Mouse (Mus musculus) adrenal gland, postnatal 25 days (tissue): ENCODE data around the gene Ccdc114. TPM values are rescaled to one million over a fixed set of nuclear protein-coding genes. Genes with fewer than 3 reads are reported as not detected.

ENCODE experiments used
- DNase-seq: peaks from one replicate; pipeline ENCODE4 v3.0.0; 2021; ENCODE audit warnings: mixed read lengths
- total RNA-seq: library from RNA; stranded (reverse); gene quantifications from 2 replicates; pipeline ENCODE4 v1.2.3, GENCODE M21; 2021

Gene Ccdc114
- total RNA-seq, 1 experiment from 2014 or later: 27.9 TPM

DNA sequence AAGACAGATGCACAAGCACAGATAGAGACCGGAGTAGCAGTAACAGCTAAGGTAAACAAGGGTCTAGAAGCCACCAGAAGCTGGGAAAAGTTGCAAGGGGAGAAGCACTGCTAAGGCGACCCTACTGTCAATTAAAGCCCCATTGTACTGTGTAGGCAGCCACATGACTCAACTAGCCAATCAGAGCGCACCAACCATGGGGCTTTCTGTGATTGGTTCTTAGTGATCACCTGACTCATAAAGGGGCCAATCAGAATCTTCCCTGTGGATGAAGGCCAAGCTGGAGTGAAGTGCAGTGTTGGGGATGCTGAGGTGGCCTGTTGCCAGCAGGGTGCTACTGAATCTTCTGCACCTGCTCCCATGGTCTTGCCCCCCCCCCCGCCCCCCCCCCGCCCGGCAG, 63.0 kb downstream of the Ccdc114 start:
- no peak for DNase-seq

GRCm38 (mm10) chr7:45988344-45988743, 64.5 kb downstream of the Ccdc114 start:
- DNase-seq: no peak

GRCm38 (mm10) chr7:45992470-45992869, 68.6 kb downstream of the Ccdc114 start:
- DNase-seq: no peak

Other genes with a start within 250 kb of the Ccdc114 start
- gene Ntn5, start 240.1 kb upstream of the Ccdc114 start, total RNA-seq: not detected in 2 replicates
- gene Sec1, start 229.7 kb upstream of the Ccdc114 start, total RNA-seq: 0.39 TPM in 1 of 2 replicates, not detected in the other
- gene Car11, start 224.2 kb upstream of the Ccdc114 start, total RNA-seq: 15.7 and 15.8 TPM in 2 replicates
- 282 and 444 TPM in 2 replicates for gene Dbp, start 219.0 kb upstream of the Ccdc114 start, total RNA-seq
- gene Rpl18, start 208.6 kb upstream of the Ccdc114 start, total RNA-seq: 964 and 1,249 TPM in 2 replicates
- 38.2 and 42.0 TPM in 2 replicates for gene Sphk2, start 206.1 kb upstream of the Ccdc114 start, total RNA-seq
- gene Fam83e, start 202.9 kb upstream of the Ccdc114 start, total RNA-seq: 0.30 and 0.76 TPM in 2 replicates
- not detected in 2 replicates for gene Spaca4, start 198.3 kb upstream of the Ccdc114 start, total RNA-seq
- 10.0 and 14.8 TPM in 2 replicates for gene Lmtk3, start 140.3 kb upstream of the Ccdc114 start, total RNA-seq
- gene Sult2b1, start 139.4 kb upstream of the Ccdc114 start, total RNA-seq: 0.90 and 1.1 TPM in 2 replicates
- gene Cyth2, start 109.5 kb upstream of the Ccdc114 start, total RNA-seq: 114 and 134 TPM in 2 replicates
- 0.30 and 0.33 TPM in 2 replicates for gene Kcnj14, start 99.3 kb upstream of the Ccdc114 start, total RNA-seq
- 22.3 and 26.6 TPM in 2 replicates for gene Grwd1, start 93.1 kb upstream of the Ccdc114 start, total RNA-seq
- gene Kdelr1, start 51.3 kb upstream of the Ccdc114 start, total RNA-seq: 140 and 141 TPM in 2 replicates
- 0.43 and 1.2 TPM in 2 replicates for gene Grin2d, start 45.7 kb upstream of the Ccdc114 start, total RNA-seq
- gene Syngr4, start 27.4 kb upstream of the Ccdc114 start, total RNA-seq: 0.70 TPM in 1 of 2 replicates, not detected in the other
- 53.0 and 61.3 TPM in 2 replicates for gene Tmem143, start 27.1 kb upstream of the Ccdc114 start, total RNA-seq
- gene Emp3, start 2.7 kb upstream of the Ccdc114 start, total RNA-seq: 231 and 241 TPM in 2 replicates
- 0.15 and 1.9 TPM in 2 replicates for gene Abcc6, start 106.2 kb downstream of the Ccdc114 start, total RNA-seq
- 60.0 and 64.7 TPM in 2 replicates for gene Nomo1, start 109.6 kb downstream of the Ccdc114 start, total RNA-seq
- 1.4 and 1.5 TPM in 2 replicates for gene Kcnj11, start 176.7 kb downstream of the Ccdc114 start, total RNA-seq